Mouse (Mus musculus) left cerebral cortex, adult 11 months (tissue): ENCODE measurements around the gene Shprh.
"Not testable (repeated sequence)": the region's sequence is repeated elsewhere in the genome, so short reads cannot be mapped to it uniquely, and the experiment has no call there.

Experiments used
- DNase-seq: peaks from one replicate; pipeline ENCODE4 v3.0.0; 2022; ENCODE audit warnings: low spot score

The Shprh gene

DNA sequence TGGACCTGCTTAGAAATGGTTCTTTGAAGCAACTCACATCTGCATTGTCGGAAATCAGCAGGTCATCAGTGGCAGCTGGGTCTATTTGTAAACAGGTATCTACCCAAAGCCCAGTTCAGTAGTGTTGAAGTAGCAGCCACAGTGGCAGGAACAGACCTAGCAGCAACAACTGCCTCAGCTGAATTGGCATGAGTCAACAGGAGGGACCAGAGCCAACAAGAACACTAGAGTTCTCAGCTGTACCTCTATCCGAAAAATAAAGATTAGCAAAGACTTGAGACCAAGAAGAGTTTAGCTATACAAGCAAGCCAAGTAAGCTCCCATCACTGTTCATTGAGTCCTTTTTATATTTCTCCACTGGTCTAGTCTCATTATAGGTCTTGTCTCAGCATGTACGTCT is 99.0 kb downstream of the Shprh start:
- DNase-seq: no peak

DNA sequence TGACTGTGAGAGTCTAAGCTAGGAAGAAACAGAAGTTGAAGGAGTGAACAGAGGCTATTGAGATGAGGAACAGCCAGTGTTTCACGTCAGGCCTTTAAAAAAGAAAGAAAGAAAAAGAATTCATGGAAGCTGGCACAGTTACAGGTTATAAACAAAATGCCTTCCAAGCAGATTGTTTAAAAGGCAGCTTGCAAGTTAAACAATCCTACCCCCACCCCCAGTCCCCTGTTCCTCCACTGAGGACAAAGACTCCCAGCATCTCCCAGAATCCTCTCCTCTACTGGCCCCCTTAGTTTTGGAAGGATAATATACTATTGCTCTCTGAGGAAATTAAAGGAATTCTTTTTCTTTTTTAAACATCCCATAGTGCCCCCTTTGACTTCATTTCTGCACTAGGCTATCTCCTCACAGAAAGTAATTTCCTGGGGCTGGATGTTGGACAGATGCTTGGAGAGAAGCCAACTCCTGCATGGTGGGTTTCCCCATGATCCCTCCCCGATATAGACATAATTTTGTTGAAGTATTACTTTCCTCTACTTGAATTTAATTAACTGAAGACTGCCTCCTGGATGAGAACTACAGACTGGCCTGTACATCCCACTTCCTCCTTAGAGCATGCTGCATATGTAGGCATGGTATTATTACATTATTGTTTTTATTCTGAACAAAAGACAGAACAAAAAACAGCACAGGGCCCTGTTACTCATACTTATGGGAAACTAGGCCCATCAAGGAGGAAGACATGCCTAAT is 101.2 kb downstream of the Shprh start:
- DNase-seq: no peak

DNA sequence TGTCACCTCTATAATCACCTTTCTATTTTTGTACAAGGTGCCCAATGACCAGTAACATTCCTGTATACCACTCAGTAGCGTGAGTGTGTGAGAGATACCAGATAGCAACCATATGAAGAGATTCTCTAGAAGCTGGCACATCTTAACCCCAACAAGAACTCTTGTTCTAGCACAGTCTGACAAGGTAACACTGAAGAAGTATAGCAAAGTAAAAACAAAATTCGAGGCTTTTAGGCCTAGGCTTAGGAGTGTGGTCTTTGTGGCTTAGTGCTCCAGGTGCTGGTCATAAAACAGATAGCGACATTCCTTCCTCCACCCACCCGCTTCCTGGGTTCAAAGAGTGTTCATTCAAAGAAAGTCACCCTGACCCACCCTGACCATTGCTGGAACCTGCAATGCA is 104.4 kb downstream of the Shprh start:
- not testable (repeated sequence) for DNase-seq

DNA sequence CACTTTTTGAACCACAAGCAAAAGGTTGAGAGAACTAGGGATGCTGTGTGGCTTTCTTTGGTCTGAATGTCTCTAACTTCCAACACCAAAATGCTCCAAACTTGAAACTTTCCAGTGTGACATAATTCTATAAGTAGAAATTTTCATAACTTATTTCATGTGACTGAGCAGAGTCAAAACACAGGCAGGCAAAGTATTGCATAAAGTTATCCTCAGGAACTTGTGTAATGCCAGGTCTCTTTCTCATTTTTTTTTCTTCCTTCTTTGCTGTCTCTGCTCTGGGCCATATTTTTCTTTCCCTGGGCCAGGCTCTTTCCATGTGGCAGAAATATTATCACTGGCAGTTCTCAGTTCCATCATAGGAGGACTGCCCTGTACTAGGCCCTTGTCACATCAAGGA is 110.9 kb downstream of the Shprh start:
- no peak for DNase-seq

DNA sequence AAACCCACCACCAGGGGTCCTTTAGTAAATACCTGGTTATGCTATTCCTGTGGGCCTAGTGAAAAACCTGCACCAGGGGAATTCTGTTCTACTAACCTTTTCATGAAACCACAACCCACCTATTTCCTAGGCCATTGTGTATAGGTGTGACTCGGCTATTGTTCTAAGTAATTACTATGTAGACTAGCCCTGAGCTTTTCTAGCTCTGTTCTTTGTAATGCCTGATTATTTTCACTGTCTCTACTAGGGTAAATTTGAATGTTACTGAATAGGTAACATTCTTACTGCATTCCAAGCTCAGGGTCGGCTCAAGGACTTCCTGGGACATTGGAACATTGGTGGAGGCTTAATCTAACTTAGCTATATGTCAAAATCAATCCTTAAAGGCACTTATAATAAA is 113.1 kb downstream of the Shprh start:
- not testable (repeated sequence) for DNase-seq

DNA sequence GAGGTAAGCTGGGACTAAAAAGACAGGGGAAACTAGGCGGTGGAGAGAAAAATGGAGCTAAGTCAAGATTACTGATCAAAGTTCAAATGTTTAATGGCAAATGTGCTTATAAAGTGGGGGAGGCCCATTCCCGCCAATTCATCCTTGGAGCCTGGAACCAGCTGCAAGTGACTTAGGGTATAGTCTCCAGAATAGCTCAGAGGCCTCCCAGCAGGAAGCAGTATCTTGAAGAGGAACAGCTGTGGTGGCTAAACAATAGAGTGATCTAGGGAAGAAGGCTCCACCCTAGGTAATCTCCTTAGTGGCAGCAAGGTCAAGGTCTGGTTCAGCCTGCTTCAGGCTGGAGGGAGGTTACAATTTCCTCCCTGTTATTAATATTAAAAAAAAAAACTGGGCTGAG is 114.6 kb downstream of the Shprh start:
- DNase-seq: not testable (repeated sequence)
